ENCODE assay signal across 8 mouse cellular contexts in genomic region chr4:40850582-40850981, GRCm38 (mm10). TPM values are rescaled to one million over a fixed set of nuclear protein-coding genes. Genes with fewer than 3 reads are reported as not detected.
A peak's percentile ranks its signal among the peaks of the same experiment; 100 is the strongest.
DNase-seq lines count a peak whose midpoint lies in the region; ATAC-seq and TF ChIP-seq lines count a peak whose summit lies in the region.

No protein-coding gene starts in this region.

- no peak overlapping the region for H3ac ChIP-seq in myocyte (ENCODE audit: control insufficient read depth, insufficient read length)

- H3K27me3 ChIP-seq in kidney, embryonic 16.5 days (ENCODE audit: insufficient read depth, low read length) = no peaks in the 10 kb centered on the region
- H3K27me3 ChIP-seq in intestine, postnatal 0 days (replicated peaks; ENCODE audit: control insufficient read depth, insufficient read depth, low read length) = 0 out of 2 replicates have a peak, but pooled peaks cover 4% of the 10 kb centered on the region
- no peaks in the 10 kb centered on the region for H3K27me3 ChIP-seq in myocyte (ENCODE audit: control insufficient read depth, insufficient read depth, insufficient read length)
- no peaks in the 10 kb centered on the region for H3K27me3 ChIP-seq in thymus, adult 2 months (ENCODE audit: control insufficient read depth, insufficient read depth, low read length)

- WGBS in kidney, embryonic 16.5 days = 62% methylated on average over 5 of the region's 5 CpGs
- 48% methylated on average over 5 of the region's 5 CpGs for WGBS in intestine, postnatal 0 days
- 76% methylated on average over 5 of the region's 5 CpGs for WGBS in thymus, adult 2 months

- TF ChIP-seq POLR2A in myocyte (IDR thresholded peaks at IDR 0.05; ENCODE audit: insufficient read length, low read depth) = no peak
- no peak for TF ChIP-seq POLR2A in thymus, adult 2 months (IDR thresholded peaks at IDR 0.05; ENCODE audit: control insufficient read depth, extremely low read depth, insufficient read depth, low read length, poor library complexity)

- peaks cover 78% of the 10 kb centered on the region for H3K79me2 ChIP-seq in myocyte (ENCODE audit: control insufficient read depth, insufficient read depth)

- peak overlapping the region; percentile 84; the same call in 1 of the 2 replicates for H3K9ac ChIP-seq in kidney, embryonic 16.5 days (replicated peaks; ENCODE audit: low read length)
- H3K9ac ChIP-seq in intestine, postnatal 0 days (ENCODE audit: low read depth, low read length) = peak overlapping the region; percentile 46

- H3K4me2 ChIP-seq in kidney, embryonic 16.5 days (replicated peaks; ENCODE audit: low read depth, low read length) = peak overlapping the region; percentile 93
- H3K4me2 ChIP-seq in intestine, postnatal 0 days (replicated peaks; ENCODE audit: low read depth) = peak overlapping the region; percentile 84
- H3K4me2 ChIP-seq in myocyte (ENCODE audit: low read depth) = peak overlapping the region; percentile 94

- no peak overlapping the region for H3K27ac ChIP-seq in kidney, embryonic 16.5 days (ENCODE audit: low read length)
- H3K27ac ChIP-seq in intestine, postnatal 0 days (ENCODE audit: low read depth, low read length) = no peak overlapping the region
- H3K27ac ChIP-seq in thymus, adult 2 months (ENCODE audit: control insufficient read depth, insufficient read depth, low read length) = no peak overlapping the region

- H3K4me3 ChIP-seq in kidney, embryonic 16.5 days (ENCODE audit: low read length) = peak overlapping the region; percentile 83; the same call in 1 of the 2 replicates
- no peak overlapping the region; the same call in 1 of the 2 replicates for H3K4me3 ChIP-seq in intestine, postnatal 0 days (ENCODE audit: low read depth, low read length)
- H3K4me3 ChIP-seq in myocyte = peak overlapping the region; percentile 78
- no peak overlapping the region for H3K4me3 ChIP-seq in thymus, adult 2 months (ENCODE audit: control insufficient read depth, insufficient read depth, low read length)

- no peak for TF ChIP-seq CTCF in intestine, postnatal 0 days (IDR thresholded peaks at IDR 0.05; ENCODE audit: low read depth)
- no peak for TF ChIP-seq CTCF in thymus, adult 2 months (IDR thresholded peaks at IDR 0.05; ENCODE audit: borderline replicate concordance, control insufficient read depth, extremely low read depth, insufficient read depth, low read length, poor library complexity)

- no peaks in the 10 kb centered on the region for H3K36me3 ChIP-seq in kidney, embryonic 16.5 days (ENCODE audit: insufficient read depth, low read length)
- no peaks in the 10 kb centered on the region; the same call in 1 of the 2 replicates for H3K36me3 ChIP-seq in intestine, postnatal 0 days (ENCODE audit: control insufficient read depth, insufficient read depth)
- no peaks in the 10 kb centered on the region for H3K36me3 ChIP-seq in myocyte (ENCODE audit: control insufficient read depth, insufficient read depth)
- H3K36me3 ChIP-seq in thymus, adult 2 months (ENCODE audit: control insufficient read depth, insufficient read depth, low read length) = no peaks in the 10 kb centered on the region

- no peaks in the 10 kb centered on the region for H3K9me3 ChIP-seq in kidney, embryonic 16.5 days (ENCODE audit: low read length)
- H3K9me3 ChIP-seq in intestine, postnatal 0 days (ENCODE audit: control insufficient read depth) = no peaks in the 10 kb centered on the region

- no peak for ATAC-seq in kidney, embryonic 16.5 days (ENCODE audit: low FRiP score, low TSS enrichment)
- peak; percentile 5 for ATAC-seq in common myeloid progenitor, adult 5-6 weeks (replicated peaks; ENCODE audit: low read depth, poor library complexity, severe bottlenecking)
- ATAC-seq in intestine, postnatal 0 days = no peak

- DNase-seq in kidney, adult 18-20 months = no peak
- no peak for DNase-seq in embryo, embryonic 9.5 days (ENCODE audit: extremely low spot score)
- no peak for DNase-seq in thymus, adult 2 months
- no peak for DNase-seq in layer of hippocampus, postnatal 25 days (ENCODE audit: extremely low spot score in 1 of 2, low spot score in 1 of 2)

- peaks cover 54% of the 10 kb centered on the region for H3K4me1 ChIP-seq in kidney, embryonic 16.5 days (ENCODE audit: insufficient read depth, low read length)
- H3K4me1 ChIP-seq in intestine, postnatal 0 days (replicated peaks; ENCODE audit: control insufficient read depth, insufficient read depth, low read length) = peaks cover 5% of the 10 kb centered on the region; the same call in 1 of the 2 replicates
- peaks cover 36% of the 10 kb centered on the region for H3K4me1 ChIP-seq in thymus, adult 2 months (replicated peaks; ENCODE audit: control insufficient read depth, insufficient read depth, low read length)

TF ChIP-seq in myocyte, 11 proteins besides CTCF, POLR2A, EP300 and RAD21:
- no peak for TF ChIP-seq TCF3 (IDR thresholded peaks at IDR 0.05; ENCODE audit: insufficient read length, low read depth)
- TF ChIP-seq E2F4 (IDR thresholded peaks at IDR 0.05; ENCODE audit: insufficient read depth) = no peak
- TF ChIP-seq POLR2AphosphoS2 (IDR thresholded peaks at IDR 0.05; ENCODE audit: insufficient read length, low read depth) = no peak
- TF ChIP-seq MYOD1 (IDR thresholded peaks at IDR 0.05; ENCODE audit: control insufficient read depth in 1 of 3, insufficient read length in 2 of 3, low read depth in 2 of 3) = no peak
- TF ChIP-seq USF1 (IDR thresholded peaks at IDR 0.05; ENCODE audit: low read depth) = no peak
- TF ChIP-seq SRF (IDR thresholded peaks at IDR 0.05; ENCODE audit: control insufficient read depth, insufficient read length, low read depth) = no peak
- no peak for TF ChIP-seq TCF12 (IDR thresholded peaks at IDR 0.05; ENCODE audit: insufficient read depth, poor library complexity, severe bottlenecking)

RNA-seq across cellular contexts. Expression of gene B4galt1, which starts 3.2 kb away (rescaled TPM):
- 47.5 and 48.0 TPM in 2 replicates for polyA plus RNA-seq in kidney, embryonic 16.5 days (2015; fragmentation: Nextera tagmentation; extraction: Ambion mirVana)
- 27.0 and 34.7 TPM in 2 replicates for total RNA-seq in common myeloid progenitor, adult 5-6 weeks (2017)
- 15.3 and 15.5 TPM in 2 replicates for polyA plus RNA-seq in intestine, postnatal 0 days (2015; fragmentation: Nextera tagmentation; extraction: Ambion mirVana)
- 37.7 TPM for polyA plus RNA-seq in myocyte (2012; fragmentation: generic; extraction: Trizol)
- polyA plus RNA-seq in thymus, adult 2 months (2012; rRNA removed) = 34.1 and 49.4 TPM in 2 replicates
- 1 to 10 TPM; 6.7 to 8.3 TPM for total RNA-seq in layer of hippocampus, postnatal 25 days (2021)

Comparison
In these comparisons a context has a peak if more than half of its experiments do, and no peak if none do; other contexts are left out.
1. H3K4me3 ChIP-seq: peak in kidney, embryonic 16.5 days (single experiment) and myocyte (single experiment); none in intestine, postnatal 0 days (single experiment) and thymus, adult 2 months (single experiment).
2. Peak in every context shown above with its lines, with median percentiles within 50 percentile points of each other: H3K4me2 ChIP-seq.